Mouse (Mus musculus) hindbrain, embryonic 12.5 days (tissue): ENCODE measurements around the gene Klhdc3. TPM values are rescaled to one million over a fixed set of nuclear protein-coding genes. Genes with fewer than 3 reads are reported as not detected.

Source experiments
- ATAC-seq: fragments of 200-750 bp; cut with Nextera tagmentation; 2 replicates; pipeline ENCODE4 v1.8.0; 2017; ENCODE audit warnings: moderate TSS enrichment; ENCODE audit not compliant: low FRiP score
- H3K27ac ChIP-seq: fragments of 300-500 bp; sonication (generic); 2 replicates; pipeline ENCODE4 v1.5.1; 2016; ENCODE audit warnings: mild to moderate bottlenecking
- H3K27me3 ChIP-seq: fragments of 300-500 bp; sonication (generic); 2 replicates; pipeline ENCODE4 v1.6.1; 2016; ENCODE audit warnings: mild to moderate bottlenecking
- H3K36me3 ChIP-seq: fragments of 300-500 bp; sonication (generic); 2 replicates; pipeline ENCODE4 v1.6.1; 2016; ENCODE audit warnings: mild to moderate bottlenecking
- H3K4me1 ChIP-seq: fragments of 300-500 bp; sonication (generic); 2 replicates; pipeline ENCODE4 v1.6.1; 2016
- H3K4me2 ChIP-seq: fragments of 300-500 bp; sonication (generic); replicated peaks from 2 replicates; pipeline ENCODE4 v1.6.1; 2016; ENCODE audit warnings: mild to moderate bottlenecking
- H3K4me3 ChIP-seq: fragments of 300-500 bp; sonication (generic); 2 replicates; pipeline ENCODE4 v1.5.1; 2016; ENCODE audit warnings: mild to moderate bottlenecking
- H3K9ac ChIP-seq: fragments of 300-500 bp; sonication (generic); 2 replicates; pipeline ENCODE4 v1.6.1; 2016; ENCODE audit warnings: mild to moderate bottlenecking, moderate library complexity
- H3K9me3 ChIP-seq: fragments of 300-500 bp; sonication (generic); replicated peaks from 2 replicates; pipeline ENCODE4 v1.6.1; 2016; ENCODE audit warnings: mild to moderate bottlenecking
- WGBS: fragments of 180-500 bp; shearing (Covaris S2); methylation state at CpG from one replicate; pipeline ENCODE4 v1.1.7; 2016; 5-methylcytosine and 5-hydroxymethylcytosine counted together
- polyA plus RNA-seq: library from polyadenylated mRNA; unstranded; fragments of >200 nt; fragmentation: Nextera tagmentation; extraction: Ambion mirVana; gene quantifications from 2 replicates; pipeline ENCODE4 v1.2.1, GENCODE M21; 2016

The Klhdc3 gene
- 139 and 141 TPM in 2 replicates for polyA plus RNA-seq

- Histone ChIP-seq H3K27me3 (no peaks in the 10 kb centered on the region), H3K27ac (peak within 1 kb of the TSS; percentile 80), H3K9ac (peak within 1 kb of the TSS; percentile 82), H3K4me2 (peak within 1 kb of the TSS; percentile 92), H3K4me1 (peaks cover 24% of the 10 kb centered on the region), H3K36me3 (peaks cover 63% of the 10 kb centered on the region), H3K9me3 (no peaks in the 10 kb centered on the region), H3K4me3 (peak within 1 kb of the TSS; percentile 50)
- ATAC-seq, result peak; percentile 97
- 0% methylated on average over 49 of the region's 49 CpGs for WGBS
These were observed at the start of gene Klhdc3 for GRCm38 (mm10) chr17:46680760-46681373. Gene Klhdc3 (minus strand): TSS chr17:46680914.

GRCm38 (mm10) chr17:46728904-46729318 lies 48.2 kb upstream of the Klhdc3 start, which contains the start of gene Gnmt:
Gene Gnmt (minus strand): TSS chr17:46729168.
- H3K9me3 ChIP-seq, result no peaks in the 10 kb centered on the region
- peaks cover 21% of the 10 kb centered on the region for H3K27me3 ChIP-seq
- H3K4me3 ChIP-seq, result no peak within 1 kb of the TSS
- H3K27ac ChIP-seq, result no peak within 1 kb of the TSS
- ATAC-seq, result no peak
- 0 out of 2 replicates have a peak, but pooled peaks cover 3% of the 10 kb centered on the region for H3K4me1 ChIP-seq
- peak within 1 kb of the TSS; percentile 41 for H3K9ac ChIP-seq
- H3K36me3 ChIP-seq, result peaks cover 16% of the 10 kb centered on the region
- 22% methylated on average over 24 of the region's 24 CpGs for WGBS
- 0 out of 2 replicates have a peak within 1 kb of the TSS, but pooled peaks have one; percentile 9 for H3K4me2 ChIP-seq

- WGBS, result 48% methylated on average over 11 of the region's 11 CpGs
- H3K4me1 ChIP-seq, result 0 out of 2 replicates have a peak, but pooled peaks cover 3% of the 10 kb centered on the region
- peaks cover 21% of the 10 kb centered on the region for H3K27me3 ChIP-seq
- H3K4me2 ChIP-seq, result 0 out of 2 replicates have a peak overlapping the region, but pooled peaks have one; percentile 9
- H3K9me3 ChIP-seq, result no peaks in the 10 kb centered on the region
- no peak overlapping the region for H3K27ac ChIP-seq
- H3K9ac ChIP-seq, result peak overlapping the region; percentile 41; the same call in 1 of the 2 replicates
- H3K36me3 ChIP-seq, result peaks cover 20% of the 10 kb centered on the region
- no peak for ATAC-seq
- no peak overlapping the region for H3K4me3 ChIP-seq
These were observed 47.8 kb upstream of the Klhdc3 start for GRCm38 (mm10) chr17:46728496-46728895.

- Histone ChIP-seq H3K36me3 (peaks cover 25% of the 10 kb centered on the region), H3K9me3 (no peaks in the 10 kb centered on the region), H3K27ac (no peak overlapping the region), H3K9ac (no peak overlapping the region), H3K4me1 (0 out of 2 replicates have a peak, but pooled peaks cover 3% of the 10 kb centered on the region), H3K27me3 (peaks cover 21% of the 10 kb centered on the region), H3K4me3 (no peak overlapping the region), H3K4me2 (no peak overlapping the region)
- ATAC-seq, result no peak
- 41% methylated on average over 6 of the region's 6 CpGs for WGBS
These were observed 47.3 kb upstream of the Klhdc3 start for GRCm38 (mm10) chr17:46728021-46728420.

- Histone ChIP-seq H3K36me3 (peaks cover 30% of the 10 kb centered on the region), H3K9ac (no peak overlapping the region), H3K4me2 (no peak overlapping the region), H3K27me3 (peaks cover 21% of the 10 kb centered on the region), H3K9me3 (no peaks in the 10 kb centered on the region), H3K27ac (no peak overlapping the region), H3K4me3 (no peak overlapping the region), H3K4me1 (0 out of 2 replicates have a peak, but pooled peaks cover 3% of the 10 kb centered on the region)
- ATAC-seq, result no peak
- WGBS, result 93% methylated on average over 11 of the region's 11 CpGs
These were observed 46.6 kb upstream of the Klhdc3 start for GRCm38 (mm10) chr17:46727271-46727670.

- Histone ChIP-seq H3K9me3 (no peaks in the 10 kb centered on the region), H3K36me3 (peaks cover 40% of the 10 kb centered on the region), H3K4me1 (0 out of 2 replicates have a peak, but pooled peaks cover 3% of the 10 kb centered on the region), H3K4me2 (no peak overlapping the region), H3K9ac (no peak overlapping the region), H3K27ac (no peak overlapping the region), H3K27me3 (peaks cover 21% of the 10 kb centered on the region), H3K4me3 (no peak overlapping the region)
- ATAC-seq, result no peak
- WGBS, result 92% methylated on average over 26 of the region's 26 CpGs
These were observed 45.3 kb upstream of the Klhdc3 start for GRCm38 (mm10) chr17:46725731-46726645.

- Histone ChIP-seq H3K4me2 (no peak overlapping the region), H3K27ac (no peak overlapping the region), H3K36me3 (peaks cover 40% of the 10 kb centered on the region), H3K27me3 (peaks cover 21% of the 10 kb centered on the region), H3K9me3 (no peaks in the 10 kb centered on the region), H3K4me1 (0 out of 2 replicates have a peak, but pooled peaks cover 3% of the 10 kb centered on the region), H3K4me3 (no peak overlapping the region), H3K9ac (no peak overlapping the region)
- no peak for ATAC-seq
- WGBS, result 47% methylated on average over 9 of the region's 9 CpGs
These were observed 44.6 kb upstream of the Klhdc3 start for GRCm38 (mm10) chr17:46725273-46725672.

GRCm38 (mm10) chr17:46724477-46725084 lies 43.9 kb upstream of the Klhdc3 start:
- no peak overlapping the region for H3K9ac ChIP-seq
- H3K4me1 ChIP-seq, result 0 out of 2 replicates have a peak, but pooled peaks cover 3% of the 10 kb centered on the region
- no peak overlapping the region for H3K27ac ChIP-seq
- no peak overlapping the region for H3K4me3 ChIP-seq
- no peaks in the 10 kb centered on the region for H3K9me3 ChIP-seq
- no peak for ATAC-seq
- H3K27me3 ChIP-seq, result peaks cover 18% of the 10 kb centered on the region
- WGBS, result 90% methylated on average over 14 of the region's 20 CpGs
- peaks cover 40% of the 10 kb centered on the region for H3K36me3 ChIP-seq
- H3K4me2 ChIP-seq, result no peak overlapping the region

GRCm38 (mm10) chr17:46721077-46721476 lies 40.4 kb upstream of the Klhdc3 start:
- Histone ChIP-seq H3K36me3 (peaks cover 49% of the 10 kb centered on the region), H3K9ac (no peak overlapping the region), H3K4me2 (no peak overlapping the region), H3K4me1 (no peaks in the 10 kb centered on the region), H3K9me3 (no peaks in the 10 kb centered on the region), H3K27me3 (no peaks in the 10 kb centered on the region), H3K27ac (no peak overlapping the region), H3K4me3 (no peak overlapping the region)
- WGBS, result 88% methylated on average over 7 of the region's 7 CpGs
- ATAC-seq, result no peak

GRCm38 (mm10) chr17:46714756-46715481 lies 34.2 kb upstream of the Klhdc3 start:
- no peak for ATAC-seq
- Histone ChIP-seq H3K9ac (no peak overlapping the region), H3K27ac (no peak overlapping the region), H3K27me3 (no peaks in the 10 kb centered on the region), H3K36me3 (peaks cover 38% of the 10 kb centered on the region), H3K9me3 (no peaks in the 10 kb centered on the region), H3K4me3 (no peak overlapping the region), H3K4me2 (no peak overlapping the region), H3K4me1 (peaks cover 17% of the 10 kb centered on the region)
- 94% methylated on average over 11 of the region's 11 CpGs for WGBS

- Histone ChIP-seq H3K4me2 (no peak overlapping the region), H3K4me1 (peaks cover 17% of the 10 kb centered on the region), H3K4me3 (no peak overlapping the region), H3K9me3 (no peaks in the 10 kb centered on the region), H3K27me3 (no peaks in the 10 kb centered on the region), H3K36me3 (peaks cover 38% of the 10 kb centered on the region), H3K9ac (no peak overlapping the region), H3K27ac (no peak overlapping the region)
- WGBS, result 90% methylated on average over 9 of the region's 9 CpGs
- ATAC-seq, result no peak
These were observed 33.1 kb upstream of the Klhdc3 start for GRCm38 (mm10) chr17:46713849-46714248.
